Mouse (Mus musculus): ENCODE measurements around the gene Med22.

DNA sequence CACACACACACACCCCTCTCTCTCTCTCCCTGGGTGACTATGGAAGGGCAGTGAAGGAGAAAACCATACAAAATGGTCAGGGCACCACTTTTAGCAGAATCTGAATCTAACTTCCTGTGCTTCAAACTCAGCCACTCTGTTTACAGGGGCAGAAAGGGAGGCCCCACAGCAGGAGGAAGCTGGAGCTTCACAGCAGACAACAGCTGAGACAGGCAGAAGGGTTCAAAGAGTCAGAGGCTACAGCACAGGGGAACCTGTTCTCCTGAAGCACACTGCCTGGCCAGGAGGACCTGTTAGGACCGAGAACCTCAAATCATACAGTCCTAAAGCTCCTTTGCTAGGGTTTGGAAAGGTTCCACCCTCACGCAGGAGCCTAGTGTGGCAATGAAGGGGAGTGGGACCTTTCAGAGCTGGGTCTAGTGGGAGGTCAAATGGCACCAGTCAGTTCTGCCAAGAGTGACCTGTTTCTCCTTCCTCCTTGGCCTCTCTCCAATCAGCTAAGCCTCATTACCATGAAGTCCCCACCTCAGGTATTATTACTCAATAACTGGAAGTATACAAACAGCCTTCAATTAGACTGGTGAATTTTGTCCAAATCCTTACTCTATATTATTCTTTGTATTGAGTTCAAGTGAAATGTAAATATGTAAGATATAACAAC lies 44.4 kb upstream of the Med22 start:
- TF ChIP-seq CTCF (IDR thresholded peaks at IDR 0.05; ENCODE audit: control insufficient read depth, insufficient read depth, low read length) (no peak), POLR2A (IDR thresholded peaks at IDR 0.05; ENCODE audit: borderline replicate concordance, control insufficient read depth, low read depth, low read length) (no peak)

Measured in bone marrow, adult 2 months (tissue).